Mouse (Mus musculus) layer of hippocampus, postnatal 25 days (tissue): ENCODE measurements around the gene Tmem8b. TPM values are rescaled to one million over a fixed set of nuclear protein-coding genes. Genes with fewer than 3 reads are reported as not detected.

Experiments used
- DNase-seq, 2 experiments: peaks; one replicate each; pipeline ENCODE4 v3.0.0; 2022; ENCODE audit warnings: mixed read lengths in 2 of 2, low spot score in 1 of 2; ENCODE audit errors: extremely low spot score in 1 of 2
- total RNA-seq, 2 experiments: library from RNA; stranded (reverse); gene quantifications; 2 replicates each; pipeline ENCODE4 v1.2.3; 2021

The Tmem8b gene
- total RNA-seq, 2 experiments from 2014 or later, result 66.5 to 70.9 TPM

DNA sequence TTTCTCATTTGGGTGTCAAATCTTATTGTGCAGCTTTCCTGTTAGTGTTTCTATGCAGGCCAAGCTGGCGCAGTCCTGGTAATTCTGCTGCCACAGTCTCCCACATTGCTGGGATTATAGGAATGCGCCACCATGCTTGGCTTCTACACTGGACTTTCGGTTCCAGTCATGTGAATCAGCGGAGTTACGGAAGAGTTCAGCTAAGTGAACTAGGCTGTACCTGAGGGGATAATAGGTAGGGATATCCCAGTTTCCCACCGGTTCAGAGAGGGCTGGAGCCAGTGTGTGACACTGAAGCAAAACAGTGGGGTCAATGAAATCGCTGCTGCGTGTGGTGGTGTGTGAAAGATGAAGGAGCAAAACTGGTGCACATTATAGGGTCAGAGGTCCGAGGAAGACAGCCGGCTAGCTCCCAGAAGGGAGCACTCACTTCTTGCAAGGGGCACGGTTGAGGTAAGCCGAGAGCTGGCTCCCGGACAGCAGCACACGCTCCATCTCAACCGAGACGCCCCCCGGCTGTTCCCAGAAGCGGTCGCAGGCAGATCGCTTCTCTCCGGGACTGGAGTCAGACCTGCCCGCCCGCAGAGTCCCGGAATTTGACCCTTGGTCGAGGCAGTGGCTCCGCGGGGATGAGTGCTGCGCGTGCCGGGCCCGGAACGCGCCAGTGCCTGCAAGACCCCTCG is 13.0 kb upstream of the Tmem8b start:
- DNase-seq, result no peak

GRCm38 (mm10) chr4:43656339-43657109 is 12.2 kb upstream of the Tmem8b start, which contains the start of gene Hint2:
Gene Hint2 (minus strand): TSS chr4:43656466.
- DNase-seq, result peak; percentile 73 to 86

DNA sequence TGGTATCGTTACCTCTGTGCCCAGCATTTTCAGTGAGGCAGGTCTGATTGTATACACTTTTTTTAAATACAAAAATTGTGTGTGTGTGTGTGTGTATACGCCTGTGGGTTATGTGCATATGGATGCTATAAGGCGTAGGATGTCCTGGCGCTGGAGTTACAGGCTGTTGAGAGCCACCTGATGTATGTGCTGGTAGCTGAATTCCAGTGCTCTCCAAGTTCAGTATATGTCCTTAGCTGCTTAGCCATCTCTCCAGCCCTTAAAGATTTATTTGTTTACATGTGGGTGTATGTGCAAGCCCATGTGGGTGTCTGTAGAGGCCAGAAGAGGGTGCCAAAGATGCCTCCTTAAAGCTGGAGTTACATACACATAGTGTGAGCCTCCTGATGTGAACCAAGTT is 11.6 kb upstream of the Tmem8b start:
- no peak for DNase-seq

GRCm38 (mm10) chr4:43666412-43666811 is 2.4 kb upstream of the Tmem8b start:
- no peak for DNase-seq

DNA sequence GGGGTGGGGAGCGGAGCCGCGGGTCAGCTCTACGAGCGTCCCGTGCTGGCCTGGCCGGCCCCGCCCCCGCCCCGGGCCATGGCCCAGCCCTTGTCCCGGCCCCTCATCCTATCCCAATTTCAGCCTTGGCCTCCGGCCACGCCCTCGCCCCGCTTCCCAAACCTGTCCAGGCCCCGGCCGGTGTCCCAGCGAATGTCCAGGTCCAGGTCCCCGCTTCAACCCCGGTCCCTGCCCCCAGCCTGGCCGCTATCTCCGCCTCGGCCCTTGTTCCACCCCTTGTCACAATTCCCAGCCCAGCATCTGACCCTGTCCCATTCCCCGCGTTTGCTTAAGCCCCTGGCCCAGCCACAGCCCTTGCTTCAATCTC is 640 bp downstream of the Tmem8b start:
- peak in 1 of 2 experiments; percentile 35 for DNase-seq

DNA sequence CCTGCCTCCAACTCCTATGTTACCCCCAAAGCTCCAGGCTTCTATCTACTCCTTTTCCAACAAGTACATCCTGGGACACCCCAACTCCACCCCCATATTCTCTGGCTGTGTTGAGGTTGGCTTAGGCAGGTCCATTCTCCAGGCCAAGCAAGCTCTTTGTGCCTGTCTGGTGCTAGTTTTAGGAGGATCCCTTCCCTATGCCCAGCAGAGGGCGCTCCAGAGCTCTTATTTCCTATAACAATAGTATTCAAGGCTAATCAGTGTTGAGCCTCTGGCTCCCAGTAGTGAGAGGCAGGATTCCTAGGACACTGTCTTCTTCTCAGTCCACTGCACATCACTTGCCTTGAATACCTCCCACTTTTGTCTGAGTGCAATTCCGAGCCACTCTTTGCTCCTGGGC is 3.3 kb downstream of the Tmem8b start:
- peak; percentile 78 to 99 for DNase-seq

DNA sequence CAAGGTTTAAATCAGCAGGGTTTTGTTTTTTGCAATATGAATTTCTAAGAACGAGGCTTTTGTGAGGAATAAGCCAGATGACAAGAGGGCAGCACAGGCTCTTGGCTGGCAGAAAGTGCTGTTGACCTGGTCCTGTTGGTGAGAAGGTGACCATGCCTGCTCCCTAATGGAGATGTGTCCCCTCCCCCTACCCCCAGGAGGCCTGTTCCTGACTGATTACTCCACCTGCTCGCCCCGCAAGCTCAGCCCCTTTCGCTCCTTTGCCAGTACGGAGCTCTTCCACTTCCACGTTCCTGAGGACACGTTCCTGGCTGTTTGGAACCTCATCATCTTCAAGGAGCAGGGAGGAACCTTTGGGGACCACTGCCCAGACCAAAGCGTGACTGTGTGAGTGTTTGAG is 4.9 kb downstream of the Tmem8b start:
- DNase-seq, result no peak

- no peak for DNase-seq
Observed at GRCm38 (mm10) chr4:43674974-43675373, 6.2 kb downstream of the Tmem8b start.

- no peak for DNase-seq
Observed at GRCm38 (mm10) chr4:43675608-43676007, 6.8 kb downstream of the Tmem8b start.

DNA sequence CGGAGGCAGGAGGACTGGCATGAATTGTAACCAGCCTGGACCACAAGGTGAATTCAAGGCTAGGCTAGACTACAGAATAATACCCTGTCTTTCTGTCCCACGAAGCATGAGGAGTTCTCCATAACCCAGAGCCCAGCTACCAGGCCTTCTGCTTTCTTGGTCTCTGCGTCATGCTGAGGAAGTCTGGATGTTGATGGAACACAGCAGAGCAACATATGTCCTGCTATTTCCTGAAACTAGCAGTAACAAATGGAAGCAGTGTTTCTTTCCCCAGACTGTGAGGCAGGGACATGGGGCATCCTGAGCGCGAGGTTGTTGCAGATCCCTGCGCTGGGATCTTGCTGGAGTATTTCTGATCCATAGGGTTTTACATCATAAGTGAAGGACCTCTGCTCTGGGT is 9.8 kb downstream of the Tmem8b start:
- DNase-seq, result no peak

- no peak for DNase-seq
Observed at GRCm38 (mm10) chr4:43679416-43680043, 10.8 kb downstream of the Tmem8b start.

GRCm38 (mm10) chr4:43690021-43690420 is 21.2 kb downstream of the Tmem8b start:
- no peak for DNase-seq

DNA sequence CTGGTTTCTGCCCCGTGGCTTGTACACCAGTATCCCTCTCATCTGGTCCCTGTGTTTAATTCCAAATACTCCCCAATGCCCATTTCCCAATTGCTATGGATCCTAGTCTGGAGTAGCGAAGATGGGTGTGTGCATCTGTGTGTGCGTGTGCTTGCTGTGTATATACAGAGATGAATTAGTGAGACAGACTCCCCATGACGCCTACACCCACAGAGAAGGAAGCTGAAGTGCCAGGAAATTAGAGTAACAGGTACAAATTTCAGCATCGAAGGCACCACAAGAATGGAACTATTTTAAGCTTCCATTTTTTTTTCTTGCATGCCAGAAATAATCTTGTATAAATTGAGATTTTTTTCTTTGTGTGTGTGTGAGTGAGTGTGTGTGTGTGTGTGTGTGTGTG is 22.3 kb downstream of the Tmem8b start:
- DNase-seq, result no peak

DNA sequence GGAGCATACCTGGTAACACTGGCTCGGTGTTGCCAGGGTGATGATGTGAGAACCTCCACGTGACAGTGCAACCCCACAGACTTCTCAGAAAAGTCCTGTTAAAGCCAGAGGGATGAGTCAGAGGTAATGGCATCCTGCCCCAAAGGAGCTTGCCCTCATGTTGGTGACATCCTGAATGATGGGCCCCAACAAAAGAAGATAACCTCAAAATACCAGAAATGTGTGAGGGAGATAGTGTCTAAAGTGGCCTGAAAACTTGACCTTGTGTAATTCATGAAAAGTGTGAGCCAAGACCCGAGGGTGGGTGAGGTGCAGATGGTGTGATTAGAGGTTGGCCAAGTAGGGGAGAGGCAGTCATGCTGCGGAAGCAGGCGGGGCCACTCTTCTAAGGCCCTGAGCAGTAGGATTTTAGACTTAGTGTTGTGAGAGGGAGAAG is 25.1 kb downstream of the Tmem8b start:
- DNase-seq, result no peak

GRCm38 (mm10) chr4:43694439-43695248 is 25.9 kb downstream of the Tmem8b start:
- no peak for DNase-seq

DNA sequence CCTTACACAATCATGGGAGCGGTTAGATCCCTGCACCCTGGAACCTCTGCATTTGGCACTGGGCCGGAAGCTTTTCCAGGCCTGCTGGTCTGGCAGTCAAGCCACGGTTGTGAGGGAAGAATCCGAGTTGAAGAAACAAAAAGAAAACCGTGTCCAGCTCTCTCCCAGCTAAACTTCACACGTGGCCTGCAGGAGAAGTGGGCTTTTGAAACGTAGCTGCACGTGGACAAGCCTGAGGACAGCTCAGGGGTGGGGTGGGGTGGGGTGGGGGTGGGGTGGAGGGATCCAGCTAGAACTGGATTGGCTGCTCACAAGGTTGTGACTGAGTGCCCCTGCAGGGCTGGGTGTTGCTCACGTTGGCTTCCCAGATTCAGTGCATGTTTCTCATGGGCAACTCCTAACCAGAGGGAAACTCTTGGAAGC is 26.5 kb downstream of the Tmem8b start:
- DNase-seq, result no peak

DNA sequence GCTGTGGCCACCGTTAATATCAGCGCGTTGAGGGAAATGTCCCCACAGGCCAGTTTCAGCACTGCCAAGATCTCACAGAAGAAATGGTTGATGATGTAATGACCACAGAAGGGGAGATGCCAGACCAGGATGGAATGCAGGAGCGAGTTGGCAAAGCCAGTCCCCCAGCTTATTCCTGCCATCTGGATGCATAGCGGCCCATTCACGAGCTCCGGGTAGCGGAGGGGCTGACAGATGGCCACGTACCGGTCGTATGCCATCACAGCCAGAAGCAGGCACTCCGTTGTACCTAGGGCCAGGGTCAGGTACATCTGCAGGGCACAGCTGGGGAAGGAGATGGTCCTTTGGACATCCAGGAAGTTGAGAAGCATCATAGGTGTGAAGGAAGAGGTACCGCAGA is 27.8 kb downstream of the Tmem8b start:
- DNase-seq, result no peak

DNA sequence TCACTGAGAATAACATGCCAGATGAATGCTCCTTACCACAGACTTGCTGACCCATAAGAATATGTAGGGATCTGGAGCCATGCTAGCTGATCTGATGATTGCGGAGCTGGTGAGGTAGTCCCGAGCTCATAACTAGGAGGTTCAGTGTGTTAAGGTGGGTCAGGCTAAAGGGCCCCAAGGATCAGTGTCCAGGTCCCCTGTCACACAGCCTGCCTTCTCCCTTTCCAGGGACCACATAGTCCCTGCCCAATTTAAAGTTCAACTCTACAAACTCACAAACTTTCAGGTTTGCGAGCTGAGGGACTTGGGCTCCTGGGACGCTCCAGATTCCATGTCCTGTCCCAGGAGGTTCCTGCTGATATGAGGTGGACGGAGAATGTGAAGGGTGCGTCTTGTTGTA is 31.9 kb downstream of the Tmem8b start, which contains the start of gene Olfr70:
Olfr70 (minus strand) TSS at position 101 of the 400 bp plus-strand sequence.
- DNase-seq, result no peak

DNA sequence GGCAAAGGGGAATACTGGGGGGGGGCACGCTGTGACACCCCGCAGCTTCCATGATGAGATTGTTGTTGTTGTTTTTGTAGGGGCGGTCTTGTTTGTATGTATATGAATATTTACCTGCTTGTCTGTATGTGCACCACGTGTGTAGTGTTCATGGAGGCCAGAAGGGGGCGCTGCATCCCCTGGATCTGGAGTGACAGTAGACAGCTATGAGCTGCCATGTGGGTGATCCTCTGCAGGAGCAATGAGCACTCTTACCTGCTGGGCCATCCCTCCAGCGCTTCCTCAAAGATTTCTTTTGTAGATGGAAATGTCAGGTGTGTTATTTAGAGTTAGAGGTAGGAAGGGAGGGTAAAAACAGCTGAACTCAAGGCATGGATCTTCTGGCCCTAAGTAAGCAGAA is 34.7 kb downstream of the Tmem8b start:
- DNase-seq, result no peak

DNA sequence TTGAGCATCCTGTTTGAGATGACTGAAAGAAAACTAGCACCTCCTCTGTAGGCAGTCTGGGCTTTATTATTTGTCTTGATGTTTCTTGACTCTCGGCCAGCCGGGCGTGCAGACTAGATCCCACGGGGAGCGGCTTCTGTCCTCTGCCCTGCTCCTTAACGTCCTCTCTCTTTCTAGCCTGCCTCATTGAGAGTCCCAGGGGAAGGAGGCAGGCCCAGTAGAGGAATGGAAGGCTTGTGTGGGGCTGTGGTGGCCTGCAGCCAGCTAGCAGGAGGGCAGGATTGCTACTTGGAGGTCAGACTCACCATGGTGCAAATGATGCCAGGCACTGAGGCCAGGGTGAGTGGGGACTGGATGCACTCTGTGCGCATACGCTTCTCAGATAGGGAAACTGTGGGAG is 35.1 kb downstream of the Tmem8b start:
- no peak for DNase-seq

DNA sequence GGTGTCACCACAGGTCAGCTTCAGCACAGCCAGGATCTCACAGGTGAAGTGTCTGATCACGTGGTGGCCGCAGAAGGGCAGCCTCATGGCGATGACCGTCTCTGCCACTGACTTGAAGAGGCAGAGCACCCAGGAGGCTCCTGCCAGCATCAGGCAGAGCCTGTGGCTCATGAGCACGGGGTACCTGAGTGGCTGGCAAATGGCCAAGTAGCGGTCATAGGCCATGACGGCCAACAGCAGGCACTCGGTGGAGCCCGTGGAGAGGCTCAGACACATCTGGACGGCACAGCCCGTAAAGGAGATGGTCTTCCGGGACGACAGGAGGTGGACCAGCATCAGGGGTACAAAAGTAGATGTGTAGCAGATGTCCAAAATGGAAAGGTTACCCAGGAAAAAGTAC is 37.2 kb downstream of the Tmem8b start:
- no peak for DNase-seq
